Mouse (Mus musculus): ENCODE data around the gene Kars. TPM values are rescaled to one million over a fixed set of nuclear protein-coding genes. Genes with fewer than 3 reads are reported as not detected.

Kars gene
- total and polyA plus RNA-seq, 2 experiments from 2014 or later = 73.8 to 108 TPM

DNA sequence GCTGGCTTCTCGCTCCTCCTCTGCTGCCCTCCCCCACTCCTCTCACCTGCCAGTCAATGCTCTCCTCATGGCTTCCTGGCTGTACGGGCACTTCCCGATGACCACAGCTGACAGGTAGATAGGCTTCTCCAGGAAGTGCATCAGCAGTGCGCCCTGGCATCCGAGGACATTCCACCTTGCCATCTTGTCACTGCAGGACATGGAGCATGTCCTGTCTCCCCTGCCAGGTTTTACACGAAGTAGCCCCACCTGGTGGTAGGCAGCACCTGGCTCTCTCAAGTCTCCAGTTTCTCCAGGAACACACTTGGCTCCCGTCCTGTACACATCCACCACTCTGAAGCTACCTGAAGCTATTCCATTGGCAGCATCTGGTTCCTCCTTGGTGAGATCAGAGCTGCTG is 29.0 kb downstream of the Kars start:
- Histone ChIP-seq H3K4me1 (ENCODE audit: control insufficient read depth, insufficient read depth) (no peaks in the 10 kb centered on the region), H3K4me2 (ENCODE audit: low read depth, low read length) (no peak overlapping the region), H3K27ac (ENCODE audit: low read depth) (no peak overlapping the region), H3K27me3 (ENCODE audit: control insufficient read depth, insufficient read depth, low read length) (no peaks in the 10 kb centered on the region), H3K9ac (replicated peaks; ENCODE audit: low read depth, low read length) (no peak overlapping the region), H3K36me3 (replicated peaks; ENCODE audit: control insufficient read depth, insufficient read depth, low read length) (peaks cover 31% of the 10 kb centered on the region), H3K9me3 (replicated peaks; ENCODE audit: control insufficient read depth, low read length) (no peaks in the 10 kb centered on the region), H3K4me3 (ENCODE audit: low read depth, low read length) (no peak overlapping the region)
- 62% methylated on average over 7 of the region's 7 CpGs for WGBS
- ATAC-seq (ENCODE audit: insufficient read depth, low read depth) = no peak
- TF ChIP-seq EP300 (IDR thresholded peaks at IDR 0.05; ENCODE audit: low read depth) (no peak), CTCF (IDR thresholded peaks at IDR 0.05; ENCODE audit: low read depth) (no peak)
- no peak for DNase-seq (ENCODE audit: low spot score)

DNA sequence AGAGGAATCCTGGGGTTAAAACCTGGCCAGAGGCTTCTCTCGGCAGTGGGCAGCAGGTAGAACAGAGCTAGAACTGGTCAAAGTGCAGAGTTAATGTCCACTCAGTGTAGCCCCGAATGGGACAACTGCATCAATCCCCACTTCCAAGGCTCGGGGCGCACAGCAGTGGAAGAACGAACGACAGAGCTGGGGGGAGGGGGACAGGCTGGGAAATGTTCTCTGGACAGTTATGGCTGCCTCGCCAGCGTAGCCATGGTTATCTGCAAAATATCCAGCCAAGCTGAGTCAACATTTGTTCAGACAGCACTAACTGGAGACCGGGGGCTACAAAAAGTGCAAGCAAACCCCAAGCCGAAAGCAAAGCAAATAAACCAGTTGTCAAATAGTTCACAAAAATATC is 33.0 kb downstream of the Kars start:
- ATAC-seq (ENCODE audit: insufficient read depth, low read depth) = no peak
- peaks cover 4% of the 10 kb centered on the region; the same call in 1 of the 2 replicates for H3K9me3 ChIP-seq (replicated peaks; ENCODE audit: control insufficient read depth, low read length)
- WGBS = 77% methylated on average over 10 of the region's 10 CpGs
- H3K4me1 ChIP-seq (ENCODE audit: control insufficient read depth, insufficient read depth) = no peaks in the 10 kb centered on the region
- H3K9ac ChIP-seq (replicated peaks; ENCODE audit: low read depth, low read length) = no peak overlapping the region
- no peak overlapping the region for H3K4me2 ChIP-seq (ENCODE audit: low read depth, low read length)
- no peak for DNase-seq (ENCODE audit: low spot score)
- TF ChIP-seq CTCF (IDR thresholded peaks at IDR 0.05; ENCODE audit: low read depth) (no peak), EP300 (IDR thresholded peaks at IDR 0.05; ENCODE audit: low read depth) (no peak)
- H3K27ac ChIP-seq (ENCODE audit: low read depth) = no peak overlapping the region
- H3K4me3 ChIP-seq (ENCODE audit: low read depth, low read length) = no peak overlapping the region
- peaks cover 23% of the 10 kb centered on the region for H3K36me3 ChIP-seq (replicated peaks; ENCODE audit: control insufficient read depth, insufficient read depth, low read length)
- no peaks in the 10 kb centered on the region for H3K27me3 ChIP-seq (ENCODE audit: control insufficient read depth, insufficient read depth, low read length)

DNA sequence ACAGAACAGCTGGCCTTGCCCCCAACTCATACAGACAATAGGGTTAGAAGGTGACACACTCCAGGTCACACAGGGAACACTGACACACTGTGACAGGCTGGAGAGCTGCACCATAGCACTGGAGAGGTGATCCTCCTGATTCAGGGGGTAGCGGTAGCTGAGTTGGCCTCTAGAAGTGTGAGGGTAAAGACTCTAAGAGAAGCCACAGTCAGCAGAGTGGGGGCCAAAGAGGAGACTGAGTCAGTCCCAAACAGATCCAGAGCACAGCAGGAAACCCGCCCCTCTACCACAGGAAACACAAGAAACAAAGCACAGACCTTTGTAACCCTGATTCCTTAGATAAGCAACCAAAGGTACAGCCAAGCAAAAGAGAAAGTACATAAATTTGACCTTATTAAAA is 34.8 kb downstream of the Kars start:
- TF ChIP-seq CTCF (IDR thresholded peaks at IDR 0.05; ENCODE audit: low read depth) (no peak), EP300 (IDR thresholded peaks at IDR 0.05; ENCODE audit: low read depth) (no peak)
- WGBS = 70% methylated on average over 2 of the region's 2 CpGs
- Histone ChIP-seq H3K27me3 (ENCODE audit: control insufficient read depth, insufficient read depth, low read length) (no peaks in the 10 kb centered on the region), H3K9ac (replicated peaks; ENCODE audit: low read depth, low read length) (no peak overlapping the region), H3K9me3 (replicated peaks; ENCODE audit: control insufficient read depth, low read length) (peaks cover 4% of the 10 kb centered on the region; the same call in 1 of the 2 replicates), H3K4me1 (ENCODE audit: control insufficient read depth, insufficient read depth) (no peaks in the 10 kb centered on the region), H3K27ac (ENCODE audit: low read depth) (no peak overlapping the region; the same call in 1 of the 2 replicates), H3K4me2 (ENCODE audit: low read depth, low read length) (no peak overlapping the region), H3K36me3 (replicated peaks; ENCODE audit: control insufficient read depth, insufficient read depth, low read length) (peaks cover 13% of the 10 kb centered on the region), H3K4me3 (ENCODE audit: low read depth, low read length) (no peak overlapping the region)
- DNase-seq (ENCODE audit: low spot score) (no peak), ATAC-seq (ENCODE audit: insufficient read depth, low read depth) (no peak)

- TF ChIP-seq CTCF (IDR thresholded peaks at IDR 0.05; ENCODE audit: low read depth) = no peak
- TF ChIP-seq EP300 (IDR thresholded peaks at IDR 0.05; ENCODE audit: low read depth) = no peak
- no peak for ATAC-seq (ENCODE audit: insufficient read depth, low read depth)
Observed at GRCm38 (mm10) chr8:111975706-111976105, 35.4 kb downstream of the Kars start.

GRCm38 (mm10) chr8:111974138-111974537 is 37.0 kb downstream of the Kars start:
- no peak overlapping the region for H3K4me2 ChIP-seq (ENCODE audit: low read depth, low read length)
- 94% methylated on average over 12 of the region's 12 CpGs for WGBS
- H3K27ac ChIP-seq (ENCODE audit: low read depth) = no peak overlapping the region
- peaks cover 4% of the 10 kb centered on the region; the same call in 1 of the 2 replicates for H3K9me3 ChIP-seq (replicated peaks; ENCODE audit: control insufficient read depth, low read length)
- H3K36me3 ChIP-seq (replicated peaks; ENCODE audit: control insufficient read depth, insufficient read depth, low read length) = peaks cover 10% of the 10 kb centered on the region
- TF ChIP-seq EP300 (IDR thresholded peaks at IDR 0.05; ENCODE audit: low read depth) = no peak
- TF ChIP-seq CTCF (IDR thresholded peaks at IDR 0.05; ENCODE audit: low read depth) = no peak
- no peak for DNase-seq (ENCODE audit: low spot score)
- no peak overlapping the region for H3K9ac ChIP-seq (replicated peaks; ENCODE audit: low read depth, low read length)
- no peak for ATAC-seq (ENCODE audit: insufficient read depth, low read depth)
- H3K4me3 ChIP-seq (ENCODE audit: low read depth, low read length) = no peak overlapping the region
- no peaks in the 10 kb centered on the region for H3K4me1 ChIP-seq (ENCODE audit: control insufficient read depth, insufficient read depth)
- H3K27me3 ChIP-seq (ENCODE audit: control insufficient read depth, insufficient read depth, low read length) = no peaks in the 10 kb centered on the region

More at GRCm38 (mm10) chr8:111975706-111976105, 35.4 kb downstream of the Kars start:
- H3K4me2 ChIP-seq (ENCODE audit: low read depth, low read length) = no peak overlapping the region
- no peaks in the 10 kb centered on the region for H3K27me3 ChIP-seq (ENCODE audit: control insufficient read depth, insufficient read depth, low read length)
- H3K4me3 ChIP-seq (ENCODE audit: low read depth, low read length) = no peak overlapping the region
- DNase-seq (ENCODE audit: low spot score) = no peak
- no peak overlapping the region for H3K9ac ChIP-seq (replicated peaks; ENCODE audit: low read depth, low read length)
- no peaks in the 10 kb centered on the region for H3K4me1 ChIP-seq (ENCODE audit: control insufficient read depth, insufficient read depth)
- H3K9me3 ChIP-seq (replicated peaks; ENCODE audit: control insufficient read depth, low read length) = peaks cover 4% of the 10 kb centered on the region; the same call in 1 of the 2 replicates
- WGBS = 93% methylated on average over 2 of the region's 2 CpGs
- no peak overlapping the region; the same call in 1 of the 2 replicates for H3K27ac ChIP-seq (ENCODE audit: low read depth)
- peaks cover 10% of the 10 kb centered on the region for H3K36me3 ChIP-seq (replicated peaks; ENCODE audit: control insufficient read depth, insufficient read depth, low read length)

GRCm38 (mm10) chr8:111968991-111969390 is 42.1 kb downstream of the Kars start:
- Histone ChIP-seq H3K4me3 (ENCODE audit: low read depth, low read length) (no peak overlapping the region), H3K27ac (ENCODE audit: low read depth) (no peak overlapping the region), H3K4me2 (ENCODE audit: low read depth, low read length) (no peak overlapping the region), H3K36me3 (replicated peaks; ENCODE audit: control insufficient read depth, insufficient read depth, low read length) (no peaks in the 10 kb centered on the region), H3K9me3 (replicated peaks; ENCODE audit: control insufficient read depth, low read length) (peaks cover 1% of the 10 kb centered on the region; the same call in 1 of the 2 replicates), H3K9ac (replicated peaks; ENCODE audit: low read depth, low read length) (no peak overlapping the region), H3K27me3 (ENCODE audit: control insufficient read depth, insufficient read depth, low read length) (no peaks in the 10 kb centered on the region), H3K4me1 (ENCODE audit: control insufficient read depth, insufficient read depth) (no peaks in the 10 kb centered on the region)
- WGBS = 58% methylated on average over 5 of the region's 5 CpGs
- DNase-seq (ENCODE audit: low spot score) = no peak
- no peak for ATAC-seq (ENCODE audit: insufficient read depth, low read depth)
- no peak for TF ChIP-seq EP300 (IDR thresholded peaks at IDR 0.05; ENCODE audit: low read depth)
- no peak for TF ChIP-seq CTCF (IDR thresholded peaks at IDR 0.05; ENCODE audit: low read depth)

Measured in heart, postnatal 0 days (tissue).